Mouse (Mus musculus) brown adipose tissue, adult 24 weeks (tissue): ENCODE measurements around the gene Aldh1a3. TPM values are rescaled to one million over a fixed set of nuclear protein-coding genes. Genes with fewer than 3 reads are reported as not detected.
A peak's percentile ranks its signal among the peaks of the same experiment; 100 is the strongest.

Source experiments
- H3K27ac ChIP-seq: fragments of 200-500 bp; replicated peaks from 2 replicates; pipeline ENCODE4 v1.5.1; 2012; ENCODE audit warnings: low read depth, mild to moderate bottlenecking, low read length
- H3K4me1 ChIP-seq: fragments of 200-500 bp; 2 replicates; pipeline ENCODE4 v1.6.1; 2012; ENCODE audit warnings: low read length, mixed read lengths; ENCODE audit not compliant: control insufficient read depth, insufficient read depth, insufficient read length
- H3K4me3 ChIP-seq: fragments of 200-500 bp; 2 replicates; pipeline ENCODE4 v1.5.1; 2012; ENCODE audit warnings: low read depth, mild to moderate bottlenecking, low read length, moderate library complexity; ENCODE audit not compliant: insufficient read depth
- polyA plus RNA-seq: library from polyadenylated mRNA; stranded (reverse); fragments of >200 nt; gene quantifications from 2 replicates; pipeline ENCODE4 v1.2.4, GENCODE M21; 2012; ENCODE audit not compliant: missing spikeins, insufficient read depth, insufficient read length

The Aldh1a3 gene
- polyA plus RNA-seq, 1 experiment, result 3.0 TPM

GRCm38 (mm10) chr7:66401605-66402004, 25.7 kb downstream of the Aldh1a3 start:
- Histone ChIP-seq H3K4me3 (no peak overlapping the region), H3K27ac (no peak overlapping the region), H3K4me1 (peaks cover 18% of the 10 kb centered on the region)

GRCm38 (mm10) chr7:66397288-66397687, 30.0 kb downstream of the Aldh1a3 start:
- no peaks in the 10 kb centered on the region for H3K4me1 ChIP-seq
- no peak overlapping the region for H3K4me3 ChIP-seq
- H3K27ac ChIP-seq, result no peak overlapping the region

GRCm38 (mm10) chr7:66388621-66389532, 38.4 kb downstream of the Aldh1a3 start:
- peaks cover 14% of the 10 kb centered on the region; the same call in 1 of the 2 replicates for H3K4me1 ChIP-seq
- peak overlapping the region; percentile 64 for H3K4me3 ChIP-seq
- peak overlapping the region; percentile 15 for H3K27ac ChIP-seq

- Histone ChIP-seq H3K4me1 (peaks cover 19% of the 10 kb centered on the region; the same call in 1 of the 2 replicates), H3K27ac (peak within 1 kb of the TSS; percentile 86), H3K4me3 (peak within 1 kb of the TSS; percentile 64)
Measured at GRCm38 (mm10) chr7:66387813-66388521, 39.4 kb downstream of the Aldh1a3 start, which contains the start of gene Lrrk1. Gene Lrrk1, minus strand, starts transcription at chr7:66388350.

- Histone ChIP-seq H3K27ac (peak overlapping the region; percentile 86), H3K4me1 (peaks cover 19% of the 10 kb centered on the region; the same call in 1 of the 2 replicates), H3K4me3 (peak overlapping the region; percentile 64)
Measured at GRCm38 (mm10) chr7:66387419-66387812, 39.9 kb downstream of the Aldh1a3 start.

GRCm38 (mm10) chr7:66386411-66386810, 40.9 kb downstream of the Aldh1a3 start:
- no peak overlapping the region for H3K27ac ChIP-seq

GRCm38 (mm10) chr7:66385826-66386225, 41.5 kb downstream of the Aldh1a3 start:
- Histone ChIP-seq H3K4me3 (peak overlapping the region; percentile 9; the same call in 1 of the 2 replicates), H3K27ac (no peak overlapping the region), H3K4me1 (peaks cover 19% of the 10 kb centered on the region; the same call in 1 of the 2 replicates)

More at GRCm38 (mm10) chr7:66386411-66386810, 40.9 kb downstream of the Aldh1a3 start:
- H3K4me3 ChIP-seq, result no peak overlapping the region
- peaks cover 19% of the 10 kb centered on the region; the same call in 1 of the 2 replicates for H3K4me1 ChIP-seq

- H3K27ac ChIP-seq, result no peak overlapping the region
- H3K4me3 ChIP-seq, result peak overlapping the region; percentile 6; the same call in 1 of the 2 replicates
- peaks cover 19% of the 10 kb centered on the region; the same call in 1 of the 2 replicates for H3K4me1 ChIP-seq
Measured at GRCm38 (mm10) chr7:66384891-66385290, 42.4 kb downstream of the Aldh1a3 start.

GRCm38 (mm10) chr7:66384213-66384612, 43.1 kb downstream of the Aldh1a3 start:
- no peak overlapping the region for H3K4me3 ChIP-seq
- peak overlapping the region; percentile 38; the same call in 1 of the 2 replicates for H3K27ac ChIP-seq
- H3K4me1 ChIP-seq, result peaks cover 19% of the 10 kb centered on the region; the same call in 1 of the 2 replicates

- no peak overlapping the region for H3K4me3 ChIP-seq
- H3K4me1 ChIP-seq, result no peaks in the 10 kb centered on the region
- no peak overlapping the region for H3K27ac ChIP-seq
Measured at GRCm38 (mm10) chr7:66376560-66376959, 50.8 kb downstream of the Aldh1a3 start.

- no peak overlapping the region for H3K4me3 ChIP-seq
- H3K4me1 ChIP-seq, result no peaks in the 10 kb centered on the region
- H3K27ac ChIP-seq, result no peak overlapping the region
Measured at GRCm38 (mm10) chr7:66375736-66376135, 51.6 kb downstream of the Aldh1a3 start.

GRCm38 (mm10) chr7:66373391-66373790, 53.9 kb downstream of the Aldh1a3 start:
- H3K4me3 ChIP-seq, result no peak overlapping the region
- H3K4me1 ChIP-seq, result peaks cover 6% of the 10 kb centered on the region; the same call in 1 of the 2 replicates
- H3K27ac ChIP-seq, result no peak overlapping the region

GRCm38 (mm10) chr7:66370970-66371369, 56.3 kb downstream of the Aldh1a3 start:
- Histone ChIP-seq H3K27ac (no peak overlapping the region), H3K4me3 (no peak overlapping the region), H3K4me1 (peaks cover 6% of the 10 kb centered on the region; the same call in 1 of the 2 replicates)

- H3K4me3 ChIP-seq, result no peak overlapping the region
- 0 out of 2 replicates have a peak overlapping the region, but pooled peaks have one; percentile 5 for H3K27ac ChIP-seq
- peaks cover 6% of the 10 kb centered on the region; the same call in 1 of the 2 replicates for H3K4me1 ChIP-seq
Measured at GRCm38 (mm10) chr7:66369934-66370445, 57.3 kb downstream of the Aldh1a3 start.
